Mouse (Mus musculus) bone marrow macrophage, adult 2 months (primary cell): ENCODE results near the gene Crtc1.

Experiments
- CTCF ChIP-seq: IDR thresholded peaks from 2 replicates; pipeline ENCODE4 v1.5.1; 2012; ENCODE audit warnings: low read depth, mild to moderate bottlenecking, low read length, moderate library complexity
- POLR2A ChIP-seq: IDR thresholded peaks from 2 replicates; pipeline ENCODE4 v1.6.1; 2012; ENCODE audit warnings: mild to moderate bottlenecking, low read depth, low read length, borderline replicate concordance

DNA sequence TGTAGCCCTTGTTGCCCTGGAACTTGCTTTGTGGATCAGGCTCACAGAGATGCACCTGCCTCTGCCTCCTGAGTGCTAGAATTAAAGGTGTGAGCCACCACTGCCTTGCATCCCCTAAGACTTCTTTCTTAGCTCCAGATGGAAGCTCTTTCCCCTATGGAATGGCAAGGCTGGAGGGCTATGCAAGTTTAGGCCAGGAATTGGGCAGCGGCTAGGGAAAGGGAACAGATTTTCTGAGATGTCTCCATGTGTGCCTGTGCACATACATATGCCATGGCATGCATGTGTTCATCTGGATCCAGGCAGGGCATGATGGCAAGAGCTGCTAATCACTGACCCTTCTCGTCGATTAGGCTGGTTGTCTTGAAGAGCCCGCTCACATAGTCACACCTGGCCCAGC is 26.3 kb upstream of the Crtc1 start:
- TF ChIP-seq CTCF, result no peak
- TF ChIP-seq POLR2A, result no peak
